8 mouse cellular contexts compared by ENCODE assay signal in the genomic region with DNA sequence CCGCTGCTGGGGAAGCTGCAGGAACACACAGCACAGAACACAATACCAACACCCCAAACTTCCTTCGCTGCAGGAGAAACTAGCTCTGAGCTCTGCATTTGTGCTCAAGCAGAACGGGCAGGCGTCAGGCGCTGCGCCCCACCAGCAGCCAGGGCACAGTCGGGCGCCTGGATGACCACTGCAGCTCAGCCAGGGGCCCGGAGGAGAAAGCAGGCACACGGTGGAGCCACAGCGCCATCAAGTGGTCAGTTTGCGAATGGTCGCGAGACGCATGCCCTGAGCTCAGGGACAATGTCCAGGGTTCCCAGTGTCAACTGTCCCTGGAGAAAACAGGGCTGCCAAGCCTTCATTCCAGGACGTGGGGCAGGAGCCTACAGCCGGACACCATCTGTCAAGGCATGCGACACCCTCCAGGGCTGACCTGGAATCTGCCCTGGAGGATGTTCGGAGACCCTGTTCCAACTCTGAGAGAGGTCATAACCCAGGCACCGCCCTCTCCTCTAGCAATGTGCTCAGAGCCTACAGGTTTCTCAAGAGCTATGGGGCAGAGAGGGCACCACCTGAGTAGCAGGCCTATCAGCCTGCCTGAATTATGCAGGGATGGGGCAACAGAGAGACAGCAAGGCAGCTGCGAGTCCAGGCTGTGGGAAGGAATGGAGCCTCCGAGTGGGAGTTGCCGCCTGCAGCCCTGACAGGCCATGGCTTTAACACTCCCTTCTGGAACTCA.
DNase-seq lines count a peak whose midpoint lies in the region; ATAC-seq lines count a peak whose summit lies in the region.

No protein-coding gene starts in this region.

- peak overlapping the region; percentile 18; the same call in 1 of the 2 replicates for H3K9ac ChIP-seq in hindbrain, embryonic 14.5 days

- peaks cover 29% of the 10 kb centered on the region for H3K4me1 ChIP-seq in hindbrain, embryonic 14.5 days (replicated peaks; ENCODE audit: control insufficient read depth, insufficient read depth, low read length)

- H3K27ac ChIP-seq in hindbrain, embryonic 14.5 days = 0 out of 2 replicates have a peak overlapping the region, but pooled peaks have one; percentile 38

- DNase-seq in R1 (ENCODE audit: low read depth, low spot score) = peak; percentile 60
- peak; percentile 84 to 87 for DNase-seq in cerebellum, postnatal 36 days
- DNase-seq in gastrocnemius, adult 18-20 months (ENCODE audit: low spot score) = peak; percentile 86
- peak; percentile 90 for DNase-seq in hindbrain, embryonic 14.5 days (ENCODE audit: low spot score)
- peak; percentile 71 to 80 for DNase-seq in layer of hippocampus, postnatal 36 days
- peak; percentile 78 for DNase-seq in lung, postnatal 36 days
- peak; percentile 80 for DNase-seq in retina, postnatal 7 days (ENCODE audit: low read depth, low spot score)
- peak; percentile 71 to 82 for DNase-seq in urinary bladder, postnatal 4 days (ENCODE audit: low spot score in 2 of 2)

- H3K36me3 ChIP-seq in hindbrain, embryonic 14.5 days (replicated peaks; ENCODE audit: control insufficient read depth, insufficient read depth) = no peaks in the 10 kb centered on the region

- peak overlapping the region; percentile 22 for H3K4me3 ChIP-seq in hindbrain, embryonic 14.5 days (replicated peaks; ENCODE audit: low read length)

- no peaks in the 10 kb centered on the region for H3K27me3 ChIP-seq in hindbrain, embryonic 14.5 days (ENCODE audit: control insufficient read depth, insufficient read depth, low read length)

- peak; percentile 72 for ATAC-seq in hindbrain, embryonic 14.5 days (ENCODE audit: low FRiP score)

- H3K4me2 ChIP-seq in hindbrain, embryonic 14.5 days (replicated peaks) = peak overlapping the region; percentile 53

- no peaks in the 10 kb centered on the region for H3K9me3 ChIP-seq in hindbrain, embryonic 14.5 days (ENCODE audit: control insufficient read depth, low read length)

- 4% methylated on average over 23 of the region's 23 CpGs for WGBS in hindbrain, embryonic 14.5 days

Comparison
In these comparisons a context has a peak if more than half of its experiments do, and no peak if none do; other contexts are left out.
1. Peak in every context shown above with its lines: DNase-seq, ATAC-seq, H3K4me3 ChIP-seq and H3K27ac ChIP-seq.